In genomic region chr19:25672101-25672950, GRCm38 (mm10) we compare ENCODE assay signal across 9 mouse cellular contexts. TPM values are rescaled to one million over a fixed set of nuclear protein-coding genes. Genes with fewer than 3 reads are reported as not detected.
DNase-seq lines count a peak whose midpoint lies in the region; ATAC-seq and TF ChIP-seq lines count a peak whose summit lies in the region.
"Had no signal": no experiment of that assay in that cellular context is flagged by ENCODE, and none has a peak within 500 bp of the region (broad histone marks: within the 10 kb centered on the region; RNA-seq: fewer than 3 reads in every experiment).

Gene Dmrt2 (plus strand): TSS chr19:25672411.

- H3K4me1 ChIP-seq in intestine, embryonic 16.5 days (ENCODE audit: control insufficient read depth, insufficient read depth, low read length) = peaks cover 8% of the 10 kb centered on the region; the same call in 1 of the 2 replicates
- H3K4me1 ChIP-seq in limb, embryonic 14.5 days (ENCODE audit: control insufficient read depth, insufficient read depth, low read length) = peaks cover 12% of the 10 kb centered on the region; the same call in 1 of the 2 replicates
- H3K4me1 ChIP-seq in midbrain, embryonic 13.5 days (replicated peaks) = peaks cover 23% of the 10 kb centered on the region
- 0 out of 2 replicates have a peak, but pooled peaks cover 4% of the 10 kb centered on the region for H3K4me1 ChIP-seq in stomach, embryonic 14.5 days (ENCODE audit: control insufficient read depth, insufficient read depth, low read length)

- TF ChIP-seq POLR2A in limb, embryonic 14.5 days (IDR thresholded peaks at IDR 0.05; ENCODE audit: borderline replicate concordance, extremely low read depth, insufficient read depth, insufficient read length) = peak; percentile 50; the same call in 1 of the 2 replicates

- no peak within 1 kb of the TSS for H3K9ac ChIP-seq in intestine, embryonic 16.5 days (ENCODE audit: low read depth, low read length)
- peak within 1 kb of the TSS; percentile 61 for H3K9ac ChIP-seq in limb, embryonic 14.5 days (ENCODE audit: low read depth, low read length, severe bottlenecking)
- H3K9ac ChIP-seq in midbrain, embryonic 13.5 days (replicated peaks) = peak within 1 kb of the TSS; percentile 14; the same call in 1 of the 2 replicates
- H3K9ac ChIP-seq in stomach, embryonic 14.5 days (replicated peaks; ENCODE audit: low read depth, low read length) = no peak within 1 kb of the TSS

- ATAC-seq in cerebellum, adult (ENCODE audit: insufficient number of reproducible peaks, low FRiP score, low TSS enrichment) = 0 out of 2 replicates have a peak, but pooled peaks have one; percentile 23
- ATAC-seq in intestine, embryonic 16.5 days = peak; percentile 97
- peak; percentile 96 for ATAC-seq in limb, embryonic 14.5 days (ENCODE audit: low FRiP score, low read depth)
- peak; percentile 98 for ATAC-seq in midbrain, embryonic 13.5 days
- ATAC-seq in stomach, embryonic 14.5 days (ENCODE audit: insufficient number of reproducible peaks, insufficient read depth, low FRiP score, low read depth) = peak; percentile 95

- peaks cover 89% of the 10 kb centered on the region for H3K27me3 ChIP-seq in intestine, embryonic 16.5 days (replicated peaks; ENCODE audit: control insufficient read depth, insufficient read depth, low read length)
- H3K27me3 ChIP-seq in limb, embryonic 14.5 days (ENCODE audit: control insufficient read depth, insufficient read depth, low read length) = peaks cover 93% of the 10 kb centered on the region
- peaks cover 98% of the 10 kb centered on the region for H3K27me3 ChIP-seq in midbrain, embryonic 13.5 days
- peaks cover 63% of the 10 kb centered on the region for H3K27me3 ChIP-seq in stomach, embryonic 14.5 days (ENCODE audit: control insufficient read depth, insufficient read depth, low read length)

- H3K27ac ChIP-seq in intestine, embryonic 16.5 days (ENCODE audit: low read length) = no peak within 1 kb of the TSS
- H3K27ac ChIP-seq in limb, embryonic 14.5 days (replicated peaks; ENCODE audit: low read depth, low read length) = no peak within 1 kb of the TSS
- no peak within 1 kb of the TSS for H3K27ac ChIP-seq in midbrain, embryonic 13.5 days
- H3K27ac ChIP-seq in stomach, embryonic 14.5 days (ENCODE audit: low read length) = no peak within 1 kb of the TSS
- H3K27ac ChIP-seq: macrophage had no signal

- H3K4me3 ChIP-seq in intestine, embryonic 16.5 days (ENCODE audit: low read length) = peak within 1 kb of the TSS; percentile 48
- H3K4me3 ChIP-seq in limb, embryonic 14.5 days (replicated peaks; ENCODE audit: low read length) = peak within 1 kb of the TSS; percentile 53
- peak within 1 kb of the TSS; percentile 44 for H3K4me3 ChIP-seq in midbrain, embryonic 13.5 days (replicated peaks)
- peak within 1 kb of the TSS; percentile 26 for H3K4me3 ChIP-seq in stomach, embryonic 14.5 days (ENCODE audit: low read depth, low read length)

- no peaks in the 10 kb centered on the region for H3K9me3 ChIP-seq in intestine, embryonic 16.5 days (ENCODE audit: control insufficient read depth, low read length)
- no peaks in the 10 kb centered on the region for H3K9me3 ChIP-seq in limb, embryonic 14.5 days (ENCODE audit: control insufficient read depth, low read length)
- no peaks in the 10 kb centered on the region for H3K9me3 ChIP-seq in midbrain, embryonic 13.5 days
- H3K9me3 ChIP-seq in stomach, embryonic 14.5 days (ENCODE audit: control insufficient read depth, low read depth, low read length) = no peaks in the 10 kb centered on the region

- under 1% methylated on average over 44 of the region's 44 CpGs for WGBS in intestine, embryonic 16.5 days
- WGBS in limb, embryonic 14.5 days = under 1% methylated on average over 44 of the region's 44 CpGs
- 1% methylated on average over 44 of the region's 44 CpGs for WGBS in midbrain, embryonic 13.5 days
- WGBS in stomach, embryonic 14.5 days = under 1% methylated on average over 44 of the region's 44 CpGs

- no peak for DNase-seq in cerebellum, adult 11 months
- peak; percentile 94 for DNase-seq in embryo, embryonic 11 days
- DNase-seq in heart, adult 11 months = peak; percentile 97
- DNase-seq in limb, embryonic 14.5 days (ENCODE audit: low spot score) = peak; percentile 91

- H3K36me3 ChIP-seq in intestine, embryonic 16.5 days (ENCODE audit: control insufficient read depth, insufficient read depth, low read length) = no peaks in the 10 kb centered on the region
- no peaks in the 10 kb centered on the region for H3K36me3 ChIP-seq in limb, embryonic 14.5 days (ENCODE audit: control insufficient read depth, insufficient read depth, low read length)
- no peaks in the 10 kb centered on the region for H3K36me3 ChIP-seq in midbrain, embryonic 13.5 days
- no peaks in the 10 kb centered on the region for H3K36me3 ChIP-seq in stomach, embryonic 14.5 days (ENCODE audit: control insufficient read depth, insufficient read depth, low read length)

- H3K4me2 ChIP-seq in intestine, embryonic 16.5 days (ENCODE audit: low read depth, low read length) = peak within 1 kb of the TSS; percentile 70
- H3K4me2 ChIP-seq in limb, embryonic 14.5 days (replicated peaks; ENCODE audit: low read depth, low read length, severe bottlenecking) = peak within 1 kb of the TSS; percentile 70
- H3K4me2 ChIP-seq in midbrain, embryonic 13.5 days (replicated peaks) = peak within 1 kb of the TSS; percentile 68
- H3K4me2 ChIP-seq in stomach, embryonic 14.5 days (replicated peaks; ENCODE audit: low read depth, low read length) = peak within 1 kb of the TSS; percentile 68

RNA-seq across cellular contexts. Expression of gene Dmrt2, which starts in this region (rescaled TPM):
- 0.11 and 0.12 TPM in 2 replicates for polyA plus RNA-seq in intestine, embryonic 16.5 days (2015; fragmentation: Nextera tagmentation; extraction: Ambion mirVana)
- 32.6 and 35.7 TPM in 2 replicates for polyA plus RNA-seq in limb, embryonic 14.5 days (2012; rRNA removed)
- 22.6 and 27.1 TPM in 2 replicates for polyA plus RNA-seq in limb, embryonic 14.5 days (2014; fragmentation: Nextera tagmentation; extraction: Ambion mirVana)
- 0.19 TPM in 1 of 2 replicates, not detected in the other for polyA plus RNA-seq in midbrain, embryonic 13.5 days (2015; fragmentation: Nextera tagmentation; extraction: Ambion mirVana)
- polyA plus RNA-seq in stomach, embryonic 14.5 days (2014; fragmentation: Nextera tagmentation; extraction: Ambion mirVana) = 1.9 and 2.1 TPM in 2 replicates
- polyA plus RNA-seq: macrophage had no signal

Comparison
In these comparisons a context has a peak if more than half of its experiments do, and no peak if none do; other contexts are left out.
1. Peak in ATAC-seq, H3K4me3 ChIP-seq and H3K4me2 ChIP-seq in intestine, embryonic 16.5 days; RNA of the gene not detected or under 1 TPM.
2. Peak in ATAC-seq, H3K4me3 ChIP-seq, H3K9ac ChIP-seq and H3K4me2 ChIP-seq in midbrain, embryonic 13.5 days; RNA of the gene not detected or under 1 TPM.
3. ATAC-seq: peak in every context shown above with its lines; median percentile 98 in midbrain, embryonic 13.5 days; 97 in intestine, embryonic 16.5 days; 96 in limb, embryonic 14.5 days; 95 in stomach, embryonic 14.5 days; 23 in cerebellum, adult.